Mouse (Mus musculus) v-Abl transformed pro-B cells (cell line): ENCODE measurements around the gene Gatm.

Source experiments
- in situ Hi-C, 2 experiments: fragments of 400-800 bp; cut with MboI; formaldehyde crosslinking; loops; one replicate each; pipeline ENCODE4 v1.15.1; 2025; ENCODE audit not compliant: unreplicated experiment in 2 of 2

Gatm gene

GRCm38 (mm10) chr2:122610746-122611653 lies at the start of gene Gatm:
Gene Gatm, minus strand, starts transcription at chr2:122611303.
- in situ Hi-C loops = no loop called here

- in situ Hi-C loops = loop anchor here (10.0 kb wide), 1 partner anchor 85 kb away; no protein-coding TSS in a partner anchor
Measured at GRCm38 (mm10) chr2:122659825-122660224, 48.7 kb upstream of the Gatm start.

GRCm38 (mm10) chr2:122657707-122658524 lies 46.8 kb upstream of the Gatm start:
- in situ Hi-C loops = no loop called here

GRCm38 (mm10) chr2:122656767-122657166 lies 45.7 kb upstream of the Gatm start:
- in situ Hi-C loops = no loop called here

GRCm38 (mm10) chr2:122656052-122656451 lies 44.9 kb upstream of the Gatm start:
- in situ Hi-C loops = no loop called here

- in situ Hi-C loops = no loop called here
Measured at GRCm38 (mm10) chr2:122652096-122653084, 41.3 kb upstream of the Gatm start.

- in situ Hi-C loops = loop anchor here (10.0 kb wide), 2 partner anchors 116 to 264 kb away; no protein-coding TSS in a partner anchor
Measured at GRCm38 (mm10) chr2:122638673-122639072, 27.6 kb upstream of the Gatm start.

GRCm38 (mm10) chr2:122638029-122638428 lies 26.9 kb upstream of the Gatm start:
- in situ Hi-C loops = loop anchor here (10.0 kb wide), 2 partner anchors 117 to 263 kb away; no protein-coding TSS in a partner anchor

GRCm38 (mm10) chr2:122637526-122637997 lies 26.5 kb upstream of the Gatm start:
- in situ Hi-C loops = loop anchor here (10.0 kb wide), 2 partner anchors 117 to 263 kb away; no protein-coding TSS in a partner anchor

GRCm38 (mm10) chr2:122636686-122637085 lies 25.6 kb upstream of the Gatm start, which contains the start of gene AA467197:
Gene AA467197, plus strand, starts transcription at chr2:122636986.
- in situ Hi-C loops = loop anchor here (10.0 kb wide), 2 partner anchors 118 to 262 kb away; no protein-coding TSS in a partner anchor

GRCm38 (mm10) chr2:122631226-122631801 lies 20.2 kb upstream of the Gatm start:
- in situ Hi-C loops = loop anchor here (10.0 kb wide), 2 partner anchors 123 to 257 kb away; no protein-coding TSS in a partner anchor

- in situ Hi-C loops = loop anchor here (10.0 kb wide), 2 partner anchors 124 to 256 kb away; no protein-coding TSS in a partner anchor
Measured at GRCm38 (mm10) chr2:122630465-122631225, 19.5 kb upstream of the Gatm start.

- in situ Hi-C loops = loop anchor here (10.0 kb wide), 5 partner anchors 55 to 435 kb away; no protein-coding TSS in a partner anchor
Measured at GRCm38 (mm10) chr2:122629871-122630270, 18.8 kb upstream of the Gatm start.

- in situ Hi-C loops = loop anchor here (10.0 kb wide), 3 partner anchors 54 to 434 kb away; no protein-coding TSS in a partner anchor
Measured at GRCm38 (mm10) chr2:122628976-122629375, 17.9 kb upstream of the Gatm start.

GRCm38 (mm10) chr2:122625930-122626329 lies 14.8 kb upstream of the Gatm start:
- in situ Hi-C loops = loop anchor here (10.0 kb wide), 3 partner anchors 51 to 431 kb away; no protein-coding TSS in a partner anchor

- in situ Hi-C loops = loop anchor here (10.0 kb wide), 3 partner anchors 47 to 427 kb away; no protein-coding TSS in a partner anchor
Measured at GRCm38 (mm10) chr2:122621337-122622110, 10.4 kb upstream of the Gatm start.

- in situ Hi-C loops = no loop called here
Measured at GRCm38 (mm10) chr2:122618719-122619118, 7.6 kb upstream of the Gatm start.
